Mouse (Mus musculus): ENCODE results near the gene Stmnd1.

DNA sequence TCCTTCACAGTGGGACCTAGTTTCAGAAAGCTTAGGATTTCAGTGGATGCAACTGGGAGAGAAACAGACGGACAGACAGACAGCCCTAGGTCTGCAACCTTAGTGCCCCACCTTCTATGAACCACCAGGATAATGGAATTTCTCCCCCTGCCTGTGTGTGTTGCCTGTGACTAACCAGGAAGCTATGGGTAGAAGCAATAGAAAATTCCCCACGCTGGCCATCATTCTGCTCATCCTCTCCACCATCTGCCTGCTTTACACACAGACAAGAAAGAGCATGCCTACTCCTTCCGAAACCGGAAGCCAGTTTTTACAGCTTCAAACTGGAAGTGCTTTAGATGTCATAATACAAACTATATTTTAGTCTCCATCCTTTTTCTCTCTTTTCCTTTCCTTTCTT lies 46.0 kb upstream of the Stmnd1 start:
- no peak for TF ChIP-seq CTCF (IDR thresholded peaks at IDR 0.05; ENCODE audit: low read depth)
- TF ChIP-seq EP300 (IDR thresholded peaks at IDR 0.05; ENCODE audit: low read depth), result no peak
